Mouse (Mus musculus) thymus, adult 2 months (tissue): ENCODE measurements around the gene Sh3d19. TPM values are rescaled to one million over a fixed set of nuclear protein-coding genes. Genes with fewer than 3 reads are reported as not detected.

Experiments used
- DNase-seq: peaks from one replicate; pipeline ENCODE4 v3.0.0; 2021
- H3K27ac ChIP-seq: fragments of 200-500 bp; 2 replicates; pipeline ENCODE4 v1.5.1; 2012; ENCODE audit warnings: low read length, control low read depth; ENCODE audit not compliant: control insufficient read depth, insufficient read depth
- H3K27me3 ChIP-seq: fragments of 200-500 bp; 2 replicates; pipeline ENCODE4 v1.6.1; 2012; ENCODE audit warnings: mild to moderate bottlenecking, low read length, moderate library complexity, mixed read lengths; ENCODE audit not compliant: control insufficient read depth, insufficient read depth
- H3K36me3 ChIP-seq: fragments of 200-500 bp; 2 replicates; pipeline ENCODE4 v1.6.1; 2012; ENCODE audit warnings: mild to moderate bottlenecking, low read length, moderate library complexity; ENCODE audit not compliant: control insufficient read depth, insufficient read depth
- H3K4me1 ChIP-seq: fragments of 200-500 bp; replicated peaks from 2 replicates; pipeline ENCODE4 v1.6.1; 2012; ENCODE audit warnings: low read length; ENCODE audit not compliant: control insufficient read depth, insufficient read depth
- H3K4me3 ChIP-seq: fragments of 200-500 bp; 2 replicates; pipeline ENCODE4 v1.5.1; 2012; ENCODE audit warnings: mild to moderate bottlenecking, low read length, control low read depth, moderate library complexity; ENCODE audit not compliant: control insufficient read depth, insufficient read depth
- CTCF ChIP-seq: fragments of 200-500 bp; IDR thresholded peaks from 2 replicates; pipeline ENCODE4 v1.5.1; 2012; ENCODE audit warnings: mild to moderate bottlenecking, control low read depth, low read length, moderate library complexity, borderline replicate concordance; ENCODE audit not compliant: control insufficient read depth, poor library complexity, insufficient read depth; ENCODE audit errors: extremely low read depth
- POLR2A ChIP-seq: fragments of 200-500 bp; IDR thresholded peaks from 2 replicates; pipeline ENCODE4 v1.6.1; 2012; ENCODE audit warnings: mild to moderate bottlenecking, low read length, control low read depth, moderate library complexity; ENCODE audit not compliant: control insufficient read depth, poor library complexity, insufficient read depth; ENCODE audit errors: extremely low read depth
- WGBS: fragments of 180-500 bp; shearing (Covaris S2); methylation state at CpG from one replicate; pipeline ENCODE4 v1.1.7; 2018; 5-methylcytosine and 5-hydroxymethylcytosine counted together
- polyA plus RNA-seq: library from polyadenylated mRNA; depleted of rRNA; stranded (reverse); fragments of >200 nt; gene quantifications from 2 replicates; pipeline ENCODE4 v1.2.3, GENCODE M21; 2012

Sh3d19 gene
- polyA plus RNA-seq, 1 experiment, result 8.7 TPM

GRCm38 (mm10) chr3:85955269-85955668 lies 15.6 kb upstream of the Sh3d19 start:
- WGBS, result 96% methylated on average over 9 of the region's 9 CpGs
- Histone ChIP-seq H3K36me3 (no peaks in the 10 kb centered on the region), H3K27me3 (no peaks in the 10 kb centered on the region), H3K27ac (no peak overlapping the region), H3K4me1 (no peaks in the 10 kb centered on the region), H3K4me3 (no peak overlapping the region)
- no peak for DNase-seq
- TF ChIP-seq POLR2A (no peak), CTCF (no peak)

GRCm38 (mm10) chr3:85955704-85956103 lies 15.2 kb upstream of the Sh3d19 start:
- no peaks in the 10 kb centered on the region for H3K27me3 ChIP-seq
- no peak for DNase-seq
- H3K4me1 ChIP-seq, result no peaks in the 10 kb centered on the region
- H3K36me3 ChIP-seq, result no peaks in the 10 kb centered on the region
- H3K27ac ChIP-seq, result no peak overlapping the region
- WGBS, result 93% methylated on average over 5 of the region's 5 CpGs
- H3K4me3 ChIP-seq, result no peak overlapping the region
- TF ChIP-seq CTCF, result no peak
- no peak for TF ChIP-seq POLR2A

GRCm38 (mm10) chr3:85959669-85960068 lies 11.2 kb upstream of the Sh3d19 start:
- no peak for DNase-seq
- Histone ChIP-seq H3K4me1 (no peaks in the 10 kb centered on the region), H3K4me3 (no peak overlapping the region), H3K36me3 (no peaks in the 10 kb centered on the region), H3K27ac (no peak overlapping the region), H3K27me3 (no peaks in the 10 kb centered on the region)
- 100% methylated on average over 1 of the region's 1 CpGs for WGBS
- TF ChIP-seq CTCF (no peak), POLR2A (no peak)

- TF ChIP-seq CTCF, result no peak
- Histone ChIP-seq H3K36me3 (no peaks in the 10 kb centered on the region), H3K27me3 (no peaks in the 10 kb centered on the region), H3K4me3 (no peak overlapping the region), H3K27ac (no peak overlapping the region), H3K4me1 (no peaks in the 10 kb centered on the region)
- 77% methylated on average over 5 of the region's 5 CpGs for WGBS
- no peak for DNase-seq
These were observed 9.8 kb upstream of the Sh3d19 start for GRCm38 (mm10) chr3:85961134-85961533.

- no peaks in the 10 kb centered on the region for H3K27me3 ChIP-seq
These were observed 5.4 kb upstream of the Sh3d19 start for GRCm38 (mm10) chr3:85965479-85965878.

GRCm38 (mm10) chr3:85969040-85969439 lies 1.9 kb upstream of the Sh3d19 start:
- Histone ChIP-seq H3K27me3 (no peaks in the 10 kb centered on the region; the same call in 1 of the 2 replicates), H3K4me1 (no peaks in the 10 kb centered on the region), H3K4me3 (no peak overlapping the region), H3K36me3 (no peaks in the 10 kb centered on the region), H3K27ac (no peak overlapping the region)
- DNase-seq, result no peak
- WGBS, result 96% methylated on average over 8 of the region's 8 CpGs
- TF ChIP-seq CTCF, result no peak
- TF ChIP-seq POLR2A, result no peak

More at GRCm38 (mm10) chr3:85965479-85965878, 5.4 kb upstream of the Sh3d19 start:
- Histone ChIP-seq H3K27ac (no peak overlapping the region), H3K4me1 (no peaks in the 10 kb centered on the region), H3K36me3 (no peaks in the 10 kb centered on the region), H3K4me3 (no peak overlapping the region)
- WGBS, result 84% methylated on average over 4 of the region's 4 CpGs
- TF ChIP-seq POLR2A (no peak), CTCF (no peak)
- DNase-seq, result no peak

- WGBS, result 15% methylated on average over 13 of the region's 13 CpGs
- Histone ChIP-seq H3K4me1 (no peaks in the 10 kb centered on the region), H3K27me3 (no peaks in the 10 kb centered on the region; the same call in 1 of the 2 replicates), H3K27ac (no peak overlapping the region), H3K36me3 (no peaks in the 10 kb centered on the region), H3K4me3 (peak overlapping the region; percentile 19; the same call in 1 of the 2 replicates)
- DNase-seq, result no peak
- no peak for TF ChIP-seq POLR2A
- TF ChIP-seq CTCF, result no peak
These were observed 678 bp downstream of the Sh3d19 start for GRCm38 (mm10) chr3:85971599-85971975.
